Mouse (Mus musculus): ENCODE measurements around the gene Lipc.

- TF ChIP-seq CTCF (IDR thresholded peaks at IDR 0.05) (no peak), POLR2A (IDR thresholded peaks at IDR 0.05; ENCODE audit: insufficient read depth, low read depth, low read length) (no peak), EP300 (IDR thresholded peaks at IDR 0.05; ENCODE audit: insufficient read depth, low read depth, low read length) (no peak)
Measured at GRCm38 (mm10) chr9:70916516-70916915, 35.5 kb downstream of the Lipc start.
